Mouse (Mus musculus) midbrain, embryonic 12.5 days (tissue): ENCODE results near the gene Fancl. TPM values are rescaled to one million over a fixed set of nuclear protein-coding genes. Genes with fewer than 3 reads are reported as not detected.
"Not testable (repeated sequence)": the region's sequence is repeated elsewhere in the genome, so short reads cannot be mapped to it uniquely, and the experiment has no call there.

ENCODE experiments used
- ATAC-seq: fragments of 200-750 bp; cut with Nextera tagmentation; 2 replicates; pipeline ENCODE4 v1.8.0; 2017; ENCODE audit warnings: low read depth, moderate TSS enrichment, moderate library complexity; ENCODE audit not compliant: low FRiP score
- H3K27ac ChIP-seq: fragments of 300-500 bp; sonication (generic); replicated peaks from 2 replicates; pipeline ENCODE4 v1.5.1; 2016; ENCODE audit warnings: mild to moderate bottlenecking
- H3K27me3 ChIP-seq: fragments of 300-500 bp; sonication (generic); 2 replicates; pipeline ENCODE4 v1.6.1; 2016; ENCODE audit warnings: mild to moderate bottlenecking
- H3K36me3 ChIP-seq: fragments of 300-500 bp; sonication (generic); 2 replicates; pipeline ENCODE4 v1.6.1; 2016
- H3K4me1 ChIP-seq: fragments of 300-500 bp; sonication (generic); 2 replicates; pipeline ENCODE4 v1.6.1; 2016
- H3K4me2 ChIP-seq: fragments of 300-500 bp; sonication (generic); replicated peaks from 2 replicates; pipeline ENCODE4 v1.6.1; 2016; ENCODE audit warnings: mild to moderate bottlenecking, moderate library complexity
- H3K4me3 ChIP-seq: fragments of 300-500 bp; sonication (generic); 2 replicates; pipeline ENCODE4 v1.5.1; 2016; ENCODE audit warnings: mild to moderate bottlenecking
- H3K9ac ChIP-seq: fragments of 300-500 bp; sonication (generic); replicated peaks from 2 replicates; pipeline ENCODE4 v1.6.1; 2016; ENCODE audit warnings: mild to moderate bottlenecking, moderate library complexity
- H3K9me3 ChIP-seq: fragments of 300-500 bp; sonication (generic); 2 replicates; pipeline ENCODE4 v1.6.1; 2016; ENCODE audit warnings: mild to moderate bottlenecking
- WGBS: fragments of 180-500 bp; shearing (Covaris S2); methylation state at CpG from one replicate; pipeline ENCODE4 v1.1.7; 2016; 5-methylcytosine and 5-hydroxymethylcytosine counted together
- polyA plus RNA-seq: library from polyadenylated mRNA; unstranded; fragments of >200 nt; fragmentation: Nextera tagmentation; extraction: Ambion mirVana; gene quantifications from 2 replicates; pipeline ENCODE4 v1.2.1, GENCODE M21; 2016

The Fancl gene
- 23.0 and 24.7 TPM in 2 replicates for polyA plus RNA-seq

DNA sequence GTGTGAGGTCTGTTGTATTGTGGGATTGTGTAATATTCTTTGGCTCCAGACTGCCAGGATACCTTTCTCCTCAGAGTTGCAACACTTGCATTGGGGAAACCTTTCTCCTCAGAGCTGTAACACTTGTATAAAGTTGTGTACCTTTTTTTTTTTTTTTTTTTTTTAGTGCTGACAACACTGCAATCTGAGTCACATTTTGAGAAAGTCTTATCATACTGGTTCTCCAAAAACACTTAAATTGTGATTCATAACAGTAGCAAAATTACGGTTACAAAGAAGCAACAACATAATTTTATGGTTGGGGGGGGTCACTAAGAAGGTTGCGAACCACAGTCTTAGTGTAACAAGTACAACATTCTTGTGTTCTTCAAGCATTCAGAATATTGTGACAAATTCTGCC, at the start of gene Fancl:
Fancl (plus strand) TSS at position 165 of the 400 bp plus-strand sequence.
- ATAC-seq: no peak
- no peaks in the 10 kb centered on the region for H3K27me3 ChIP-seq
- peak within 1 kb of the TSS; percentile 61; the same call in 1 of the 2 replicates for H3K27ac ChIP-seq
- H3K9ac ChIP-seq: peak within 1 kb of the TSS; percentile 59
- H3K4me3 ChIP-seq: peak within 1 kb of the TSS; percentile 74
- WGBS: 91% methylated on average over 2 of the region's 2 CpGs
- H3K36me3 ChIP-seq: 0 out of 2 replicates have a peak, but pooled peaks cover 3% of the 10 kb centered on the region
- no peaks in the 10 kb centered on the region for H3K9me3 ChIP-seq
- H3K4me2 ChIP-seq: peak within 1 kb of the TSS; percentile 56
- H3K4me1 ChIP-seq: 0 out of 2 replicates have a peak, but pooled peaks cover 3% of the 10 kb centered on the region

DNA sequence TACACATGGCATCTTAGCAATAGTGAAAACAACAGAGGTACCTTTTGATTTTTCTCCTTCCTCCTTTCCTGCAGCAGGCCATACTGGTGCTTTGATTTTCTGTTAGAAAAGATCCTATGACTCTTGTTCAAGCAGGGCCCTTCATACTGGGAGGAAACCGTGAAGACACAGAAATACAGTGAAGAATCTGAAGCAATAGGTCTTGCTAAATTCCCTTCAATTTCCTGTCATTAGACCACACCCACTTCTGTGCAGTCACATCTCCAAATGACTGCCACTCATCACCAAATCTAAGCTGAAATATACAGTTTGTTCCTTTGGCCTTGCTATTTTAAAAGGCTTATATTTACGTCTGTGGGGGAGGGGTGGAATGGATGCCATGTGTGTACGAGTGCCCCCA, 49.1 kb upstream of the Fancl start:
- Histone ChIP-seq H3K9ac (no peak overlapping the region), H3K4me2 (no peak overlapping the region), H3K27ac (no peak overlapping the region), H3K4me3 (no peak overlapping the region), H3K9me3 (no peaks in the 10 kb centered on the region), H3K36me3 (no peaks in the 10 kb centered on the region), H3K4me1 (no peaks in the 10 kb centered on the region), H3K27me3 (no peaks in the 10 kb centered on the region)
- WGBS: 78% methylated on average over 3 of the region's 3 CpGs
- ATAC-seq: no peak

DNA sequence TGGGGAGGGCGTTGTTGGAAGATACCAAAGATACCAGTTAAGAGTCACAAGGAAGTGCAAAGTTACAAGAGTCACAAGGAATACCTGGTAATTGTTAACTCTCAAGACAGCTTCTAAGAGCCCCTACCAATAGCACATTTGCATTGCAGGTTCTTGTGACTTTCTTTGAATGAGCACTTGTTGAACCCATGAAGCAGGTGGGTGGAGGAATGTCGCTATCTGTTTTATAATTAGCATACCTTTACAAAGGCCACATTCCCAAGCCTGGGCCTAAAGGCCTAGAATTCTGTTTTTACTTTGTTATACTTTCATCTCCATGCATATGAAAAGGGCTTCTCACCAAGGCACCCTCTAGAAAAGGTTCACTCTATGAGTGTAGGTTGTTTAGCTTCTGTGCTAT, 15.8 kb upstream of the Fancl start:
- H3K27me3 ChIP-seq, H3K4me1 ChIP-seq, H3K27ac ChIP-seq, H3K9ac ChIP-seq, H3K4me2 ChIP-seq, H3K36me3 ChIP-seq, ATAC-seq, H3K9me3 ChIP-seq, H3K4me3 ChIP-seq: not testable (repeated sequence)
- 74% methylated on average over 2 of the region's 2 CpGs for WGBS

DNA sequence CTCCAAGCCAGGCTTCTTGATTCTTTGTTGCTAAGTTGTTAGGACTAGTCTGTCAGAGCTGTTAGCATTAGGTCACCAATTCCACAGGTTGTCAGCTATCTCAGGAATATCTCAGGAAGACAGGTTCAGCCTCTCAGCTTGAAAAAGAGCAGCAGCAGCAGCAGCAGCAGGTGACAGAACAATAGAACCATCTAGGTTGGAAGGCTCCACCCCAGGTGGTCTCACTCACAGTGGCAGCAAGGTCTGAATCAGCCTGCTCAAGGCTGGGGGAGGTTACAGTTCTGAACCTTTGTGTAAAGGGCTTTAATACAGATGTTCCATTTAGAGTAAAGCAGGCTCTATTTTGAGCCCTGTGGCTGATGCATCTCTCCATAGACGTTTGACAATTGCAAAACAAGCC, 14.0 kb upstream of the Fancl start:
- H3K4me1 ChIP-seq, H3K27me3 ChIP-seq, H3K4me3 ChIP-seq, H3K36me3 ChIP-seq, H3K27ac ChIP-seq, H3K9ac ChIP-seq, H3K4me2 ChIP-seq, ATAC-seq, H3K9me3 ChIP-seq: not testable (repeated sequence)
- WGBS: 5% methylated on average over 1 of the region's 1 CpGs

DNA sequence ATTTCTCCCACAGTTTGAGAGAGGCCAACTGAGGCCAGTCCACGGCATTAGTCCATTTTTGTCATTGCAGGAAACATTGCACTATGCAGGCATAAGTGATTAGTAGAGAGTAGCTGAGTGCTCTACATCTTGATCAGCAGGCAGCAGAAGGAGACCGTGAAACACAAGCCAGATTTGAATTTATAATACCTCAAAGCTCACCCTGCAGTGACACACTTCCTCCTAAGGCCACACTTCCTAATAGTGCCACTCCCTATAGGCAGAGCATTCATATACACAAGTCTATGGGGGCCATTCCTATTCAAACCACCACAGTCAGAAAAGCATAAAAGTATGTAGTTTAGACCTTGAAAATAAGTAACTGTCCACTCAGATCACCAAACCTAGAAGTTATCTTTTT, 11.8 kb upstream of the Fancl start:
- no peak overlapping the region for H3K9ac ChIP-seq
- H3K9me3 ChIP-seq: no peaks in the 10 kb centered on the region
- H3K27ac ChIP-seq: no peak overlapping the region
- whole genome bisulfite sequencing: 83% methylated on average over 2 of the region's 2 CpGs
- no peak overlapping the region for H3K4me3 ChIP-seq
- no peaks in the 10 kb centered on the region for H3K27me3 ChIP-seq
- no peak overlapping the region for H3K4me2 ChIP-seq
- ATAC-seq: no peak
- H3K36me3 ChIP-seq: no peaks in the 10 kb centered on the region
- no peaks in the 10 kb centered on the region for H3K4me1 ChIP-seq

DNA sequence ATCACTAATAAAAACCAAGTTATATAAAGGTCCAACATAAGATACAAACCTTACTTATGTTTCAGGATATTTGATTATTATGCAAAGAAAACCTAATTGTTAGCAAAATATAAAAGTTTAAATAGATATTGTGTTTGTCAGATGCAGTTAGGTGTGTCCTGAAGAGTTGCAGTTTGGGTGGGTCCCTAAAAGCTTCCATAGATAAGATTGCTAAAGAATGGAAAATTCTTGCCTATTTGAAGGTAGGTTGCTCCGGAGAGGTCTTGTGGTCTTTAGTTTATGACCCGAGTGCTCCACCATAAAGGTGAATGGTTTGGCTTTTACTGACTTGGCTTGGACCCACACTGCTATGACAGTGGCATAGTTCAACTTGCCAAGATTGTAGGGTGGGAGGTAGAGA, 7.9 kb upstream of the Fancl start:
- Histone ChIP-seq H3K9ac (no peak overlapping the region), H3K36me3 (no peaks in the 10 kb centered on the region), H3K4me1 (no peaks in the 10 kb centered on the region), H3K9me3 (no peaks in the 10 kb centered on the region), H3K4me3 (no peak overlapping the region), H3K27me3 (no peaks in the 10 kb centered on the region), H3K27ac (no peak overlapping the region), H3K4me2 (no peak overlapping the region)
- no peak for ATAC-seq
- WGBS: 95% methylated on average over 2 of the region's 2 CpGs

DNA sequence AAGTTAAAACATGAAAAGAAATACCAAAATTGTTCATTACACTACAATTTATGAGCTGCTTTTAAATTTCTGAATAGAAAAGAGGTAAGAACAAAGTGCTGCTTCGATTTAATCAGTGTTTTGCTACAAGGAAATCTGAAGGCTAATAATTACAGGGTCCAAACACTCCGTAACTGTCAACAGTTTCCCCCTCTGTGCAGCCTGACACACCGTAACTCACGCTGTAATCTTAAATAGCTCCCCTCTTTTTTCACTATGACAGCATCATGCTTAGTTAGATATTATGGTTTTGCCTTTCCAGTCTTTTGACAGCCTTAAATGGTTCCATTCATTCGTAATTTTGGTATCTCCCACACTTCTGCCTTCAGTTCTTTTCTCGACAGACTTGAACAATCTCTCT, 4.4 kb upstream of the Fancl start:
- no peak for ATAC-seq
- H3K9ac ChIP-seq: no peak overlapping the region
- no peaks in the 10 kb centered on the region for H3K4me1 ChIP-seq
- 88% methylated on average over 6 of the region's 6 CpGs for WGBS
- no peaks in the 10 kb centered on the region for H3K9me3 ChIP-seq
- no peak overlapping the region for H3K4me2 ChIP-seq
- no peaks in the 10 kb centered on the region for H3K27me3 ChIP-seq
- H3K36me3 ChIP-seq: no peaks in the 10 kb centered on the region
- H3K4me3 ChIP-seq: no peak overlapping the region
- no peak overlapping the region for H3K27ac ChIP-seq

DNA sequence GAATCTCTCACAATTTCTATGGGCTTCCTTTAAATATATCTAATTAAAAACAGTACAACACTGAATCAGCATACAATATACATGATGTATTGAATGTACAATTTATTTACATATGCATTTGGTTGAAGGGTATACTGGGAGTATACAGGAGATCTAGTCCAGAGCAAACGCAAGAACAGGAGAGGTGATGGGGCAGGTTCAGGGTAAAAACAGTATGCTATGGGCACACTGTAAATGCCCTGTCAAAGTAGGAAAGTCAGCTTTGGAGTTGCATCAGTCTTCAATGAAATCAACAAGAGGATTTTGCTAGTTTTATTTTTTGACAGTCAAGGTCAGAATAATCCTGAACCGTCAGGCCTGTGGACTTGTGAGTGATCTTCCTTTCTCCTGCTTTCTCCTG, 743 bp downstream of the Fancl start:
- no peak overlapping the region; the same call in 1 of the 2 replicates for H3K27ac ChIP-seq
- WGBS: 53% methylated on average over 2 of the region's 2 CpGs
- H3K4me3 ChIP-seq: peak overlapping the region; percentile 74
- 0 out of 2 replicates have a peak, but pooled peaks cover 3% of the 10 kb centered on the region for H3K36me3 ChIP-seq
- no peaks in the 10 kb centered on the region for H3K27me3 ChIP-seq
- H3K4me1 ChIP-seq: 0 out of 2 replicates have a peak, but pooled peaks cover 3% of the 10 kb centered on the region
- peak overlapping the region; percentile 59 for H3K9ac ChIP-seq
- no peaks in the 10 kb centered on the region for H3K9me3 ChIP-seq
- peak; percentile 19; the same call in 1 of the 2 replicates for ATAC-seq
- peak overlapping the region; percentile 56 for H3K4me2 ChIP-seq

DNA sequence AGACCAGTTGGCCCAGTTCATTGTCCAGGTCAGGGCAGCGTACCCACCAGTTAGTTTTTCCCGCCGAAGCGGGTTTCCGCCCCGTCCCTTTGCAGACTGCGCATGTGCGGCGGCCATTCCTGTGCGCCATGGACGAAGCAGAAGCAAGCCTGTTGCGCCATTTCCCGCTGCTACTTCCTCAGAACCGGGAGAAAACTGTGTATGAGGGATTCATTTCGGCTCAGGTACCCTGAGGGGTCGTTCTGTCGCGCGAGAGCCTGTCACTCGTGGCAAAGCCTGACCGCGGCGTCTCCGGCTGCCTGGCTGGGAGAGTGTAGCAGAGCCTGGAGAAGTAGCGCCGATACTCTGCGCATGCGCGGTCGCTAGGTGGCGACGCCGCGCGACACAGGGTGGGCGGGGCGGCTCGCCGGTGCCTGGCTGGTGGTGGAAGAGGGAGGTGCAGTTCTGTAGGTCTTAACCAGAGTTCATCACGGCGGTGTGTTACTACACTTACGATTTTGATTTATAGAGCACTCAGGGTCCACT, 1.2 kb downstream of the Fancl start:
- H3K4me1 ChIP-seq: 0 out of 2 replicates have a peak, but pooled peaks cover 3% of the 10 kb centered on the region
- peak overlapping the region; percentile 61 for H3K27ac ChIP-seq
- WGBS: under 1% methylated on average over 42 of the region's 42 CpGs
- peak overlapping the region; percentile 74 for H3K4me3 ChIP-seq
- H3K9ac ChIP-seq: peak overlapping the region; percentile 59
- peak; percentile 100 for ATAC-seq
- H3K27me3 ChIP-seq: no peaks in the 10 kb centered on the region
- H3K4me2 ChIP-seq: peak overlapping the region; percentile 56
- 0 out of 2 replicates have a peak, but pooled peaks cover 3% of the 10 kb centered on the region for H3K36me3 ChIP-seq
- no peaks in the 10 kb centered on the region for H3K9me3 ChIP-seq

DNA sequence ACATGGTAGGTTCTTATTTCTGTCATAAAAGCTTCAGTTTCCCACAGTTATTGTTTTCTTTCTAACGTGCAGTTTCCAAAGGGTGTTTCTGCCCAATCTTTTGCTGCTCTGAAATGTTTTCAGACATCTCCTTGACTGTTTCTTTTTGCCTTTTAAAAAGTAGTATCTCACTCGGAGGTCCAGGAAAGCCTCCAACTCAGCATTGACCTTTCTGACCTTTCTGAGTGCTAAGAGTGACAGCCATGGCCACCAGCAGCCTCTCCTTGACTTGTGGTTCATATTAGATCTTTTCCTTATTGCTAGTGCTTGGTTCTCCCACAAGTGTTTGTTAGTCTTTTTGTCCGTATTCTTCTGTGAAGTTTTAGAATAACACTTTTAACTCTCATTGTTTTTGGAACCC, 9.6 kb downstream of the Fancl start:
- no peak overlapping the region for H3K9ac ChIP-seq
- no peaks in the 10 kb centered on the region for H3K4me1 ChIP-seq
- no peak overlapping the region for H3K27ac ChIP-seq
- no peak overlapping the region for H3K4me3 ChIP-seq
- H3K36me3 ChIP-seq: no peaks in the 10 kb centered on the region
- H3K27me3 ChIP-seq: no peaks in the 10 kb centered on the region
- H3K9me3 ChIP-seq: no peaks in the 10 kb centered on the region
- no peak for ATAC-seq
- 45% methylated on average over 3 of the region's 3 CpGs for WGBS
- H3K4me2 ChIP-seq: no peak overlapping the region

DNA sequence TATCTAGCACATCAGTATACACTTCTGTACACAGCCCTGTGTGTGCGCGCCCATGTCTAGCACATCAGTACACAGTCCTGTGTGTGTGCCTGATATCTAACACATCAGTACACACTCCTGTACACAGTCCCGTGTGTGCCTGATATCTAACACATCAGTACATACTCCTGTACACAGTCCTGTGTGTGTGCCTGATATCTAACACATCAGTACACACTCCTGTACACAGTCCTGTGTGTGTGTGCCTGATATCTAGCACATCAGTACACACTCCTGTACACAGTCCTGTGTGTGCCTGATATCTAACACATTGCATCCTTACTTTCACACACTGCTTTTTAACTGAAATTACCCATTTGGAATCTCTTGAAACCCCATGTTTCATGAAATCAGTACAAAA, 27.0 kb downstream of the Fancl start:
- H3K4me2 ChIP-seq: no peak overlapping the region
- no peaks in the 10 kb centered on the region for H3K9me3 ChIP-seq
- no peak overlapping the region for H3K9ac ChIP-seq
- ATAC-seq: no peak
- H3K27me3 ChIP-seq: no peaks in the 10 kb centered on the region
- no peaks in the 10 kb centered on the region for H3K4me1 ChIP-seq
- no peaks in the 10 kb centered on the region for H3K36me3 ChIP-seq
- H3K4me3 ChIP-seq: no peak overlapping the region
- H3K27ac ChIP-seq: no peak overlapping the region
- 96% methylated on average over 3 of the region's 3 CpGs for WGBS

DNA sequence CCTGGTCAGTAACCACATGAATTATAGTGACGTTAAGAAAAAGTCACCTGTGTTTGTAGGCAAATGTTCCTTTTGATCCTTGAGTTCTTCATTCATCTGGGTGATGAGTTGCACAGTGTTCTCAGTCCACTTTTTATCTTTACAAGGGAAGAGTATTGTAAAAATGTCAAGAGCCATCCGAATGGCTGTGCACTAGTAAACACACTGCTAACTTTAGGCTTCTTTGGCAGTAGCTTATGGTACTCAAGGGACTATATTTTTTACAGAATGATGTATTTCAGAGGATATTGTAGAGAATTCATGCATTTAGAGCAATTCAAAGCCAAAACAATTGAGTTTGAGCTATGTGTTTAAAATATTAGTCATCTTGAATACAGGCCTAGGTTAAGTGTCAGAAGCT, 35.5 kb downstream of the Fancl start:
- Histone ChIP-seq H3K4me2 (no peak overlapping the region), H3K27ac (no peak overlapping the region)
- no peak for ATAC-seq

DNA sequence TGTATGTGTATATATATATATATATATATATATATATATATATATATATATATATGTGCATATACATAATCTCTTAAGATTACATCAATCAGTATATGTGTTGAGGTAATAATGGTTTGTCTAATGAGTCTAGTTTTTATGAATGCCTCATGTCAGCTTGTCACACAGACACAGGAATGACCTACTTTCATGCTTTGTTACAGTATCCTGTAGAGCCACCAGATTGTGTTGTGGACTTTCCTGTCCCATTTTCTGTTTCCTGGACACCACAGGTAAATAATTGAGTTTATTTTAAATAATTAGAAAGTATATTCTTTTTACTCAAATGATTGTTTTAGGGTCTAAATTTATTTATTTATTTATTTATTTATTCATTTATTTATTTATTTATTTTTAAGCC, 48.3 kb downstream of the Fancl start:
- Histone ChIP-seq H3K4me1 (no peaks in the 10 kb centered on the region), H3K9ac (no peak overlapping the region), H3K9me3 (no peaks in the 10 kb centered on the region), H3K36me3 (no peaks in the 10 kb centered on the region), H3K27ac (no peak overlapping the region), H3K4me3 (no peak overlapping the region), H3K27me3 (no peaks in the 10 kb centered on the region), H3K4me2 (no peak overlapping the region)
- ATAC-seq: no peak

More for the DNA sequence above, 35.5 kb downstream of the Fancl start:
- Histone ChIP-seq H3K36me3 (no peaks in the 10 kb centered on the region), H3K9ac (no peak overlapping the region), H3K4me1 (no peaks in the 10 kb centered on the region), H3K9me3 (no peaks in the 10 kb centered on the region), H3K27me3 (no peaks in the 10 kb centered on the region), H3K4me3 (no peak overlapping the region)
- WGBS: 93% methylated on average over 2 of the region's 2 CpGs
